Mouse (Mus musculus) stomach, embryonic 15.5 days (tissue): ENCODE data around the gene Stx8. TPM values are rescaled to one million over a fixed set of nuclear protein-coding genes. Genes with fewer than 3 reads are reported as not detected.

ENCODE experiments used
- ATAC-seq: fragments of 200-750 bp; cut with Nextera tagmentation; 2 replicates; pipeline ENCODE4 v1.8.0; 2017; ENCODE audit warnings: low read depth, moderate number of reproducible peaks, moderate TSS enrichment; ENCODE audit not compliant: insufficient read depth, low FRiP score
- H3K27ac ChIP-seq: fragments of 300-500 bp; sonication (generic); 2 replicates; pipeline ENCODE4 v1.5.1; 2015; ENCODE audit warnings: mild to moderate bottlenecking, inconsistent platforms
- H3K27me3 ChIP-seq: fragments of 300-500 bp; sonication (generic); replicated peaks from 2 replicates; pipeline ENCODE4 v1.6.1; 2015; ENCODE audit warnings: inconsistent platforms
- H3K36me3 ChIP-seq: fragments of 300-500 bp; sonication (generic); 2 replicates; pipeline ENCODE4 v1.6.1; 2015; ENCODE audit warnings: inconsistent platforms
- H3K4me1 ChIP-seq: fragments of 300-500 bp; sonication (generic); 2 replicates; pipeline ENCODE4 v1.6.1; 2015; ENCODE audit warnings: inconsistent platforms
- H3K4me2 ChIP-seq: fragments of 300-500 bp; sonication (generic); 2 replicates; pipeline ENCODE4 v1.6.1; 2015; ENCODE audit warnings: mild to moderate bottlenecking, inconsistent platforms
- H3K4me3 ChIP-seq: fragments of 300-500 bp; sonication (generic); replicated peaks from 2 replicates; pipeline ENCODE4 v1.5.1; 2015; ENCODE audit warnings: inconsistent platforms
- H3K9ac ChIP-seq: fragments of 300-500 bp; sonication (generic); 2 replicates; pipeline ENCODE4 v1.6.1; 2015; ENCODE audit warnings: inconsistent platforms
- H3K9me3 ChIP-seq: fragments of 300-500 bp; sonication (generic); 2 replicates; pipeline ENCODE4 v1.6.1; 2016; ENCODE audit warnings: inconsistent platforms
- WGBS: fragments of 180-500 bp; shearing (Covaris S2); methylation state at CpG from one replicate; pipeline ENCODE4 v1.1.7; 2015; 5-methylcytosine and 5-hydroxymethylcytosine counted together
- polyA plus RNA-seq: library from polyadenylated mRNA; unstranded; fragments of >200 nt; fragmentation: Nextera tagmentation; extraction: Ambion mirVana; gene quantifications from 2 replicates; pipeline ENCODE4 v1.2.1, GENCODE M21; 2015

The Stx8 gene
- polyA plus RNA-seq, 1 experiment from 2014 or later, result 55.9 TPM

DNA sequence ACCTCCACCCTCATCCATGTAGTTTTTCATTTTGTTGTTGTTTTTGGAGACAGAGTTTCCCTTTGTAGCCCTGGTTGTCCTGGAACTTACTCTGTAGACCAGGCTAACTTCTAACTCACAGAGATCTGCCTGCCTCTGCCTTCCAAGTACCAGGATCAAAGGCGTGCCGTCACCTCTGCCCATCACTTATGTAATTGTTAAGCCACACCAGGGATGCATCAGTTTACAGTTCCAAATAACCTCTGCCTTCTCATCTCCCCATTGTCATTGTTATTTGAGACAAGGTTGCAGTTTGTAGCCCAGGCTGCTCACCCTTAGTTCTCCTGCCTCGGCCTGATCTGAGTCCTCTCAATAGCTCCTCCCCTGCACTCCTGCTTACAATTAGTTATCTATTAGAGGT lies 33.8 kb upstream of the Stx8 start:
- Histone ChIP-seq H3K4me2 (no peak overlapping the region), H3K9ac (no peak overlapping the region), H3K9me3 (no peaks in the 10 kb centered on the region), H3K27ac (no peak overlapping the region), H3K4me1 (no peaks in the 10 kb centered on the region), H3K36me3 (no peaks in the 10 kb centered on the region), H3K4me3 (no peak overlapping the region), H3K27me3 (no peaks in the 10 kb centered on the region)
- WGBS, result 90% methylated on average over 3 of the region's 3 CpGs
- no peak for ATAC-seq

DNA sequence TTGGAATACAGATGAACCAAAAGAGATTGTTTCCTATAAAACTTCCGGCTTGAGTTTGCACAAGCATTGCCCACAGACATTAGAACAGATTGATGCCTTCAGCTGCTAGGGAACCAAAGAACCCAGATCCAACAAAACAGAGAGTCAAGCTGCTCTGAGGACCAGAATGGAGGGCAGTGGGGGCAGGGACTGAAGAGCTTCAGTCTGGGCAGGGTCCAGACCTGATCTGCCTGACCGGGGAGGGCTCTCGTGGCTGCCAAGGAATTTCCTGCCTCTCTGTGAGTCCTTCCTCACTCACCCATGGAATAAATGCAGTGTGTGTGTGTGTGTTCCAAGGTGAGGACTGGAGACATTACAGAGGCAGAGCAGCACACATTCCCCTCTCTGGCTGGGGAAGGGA lies 17.8 kb upstream of the Stx8 start:
- Histone ChIP-seq H3K27ac (no peak overlapping the region), H3K4me1 (no peaks in the 10 kb centered on the region; the same call in 1 of the 2 replicates), H3K4me3 (no peak overlapping the region), H3K36me3 (no peaks in the 10 kb centered on the region), H3K4me2 (no peak overlapping the region), H3K27me3 (no peaks in the 10 kb centered on the region), H3K9me3 (no peaks in the 10 kb centered on the region), H3K9ac (no peak overlapping the region)
- no peak for ATAC-seq
- WGBS, result 32% methylated on average over 3 of the region's 3 CpGs

DNA sequence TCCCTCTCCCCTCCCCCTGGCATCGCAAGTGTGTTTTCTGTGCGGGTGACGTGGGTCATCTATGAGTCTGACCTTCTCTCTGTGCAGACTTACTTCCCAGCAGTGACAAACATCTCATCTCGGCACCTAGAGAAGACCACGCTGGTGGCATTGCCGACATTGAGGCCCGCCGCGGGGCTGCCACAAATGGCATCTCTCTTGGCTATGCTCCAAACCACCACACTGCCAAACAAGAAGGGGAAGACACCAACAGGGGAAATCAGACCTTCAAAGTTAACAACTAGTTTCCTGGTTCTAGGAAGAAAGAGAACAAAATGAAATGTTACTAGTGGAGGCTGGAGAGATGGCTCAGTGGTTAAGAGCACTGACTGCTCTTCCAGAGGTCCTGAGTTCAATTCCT lies 16.5 kb upstream of the Stx8 start:
- Histone ChIP-seq H3K36me3 (no peaks in the 10 kb centered on the region), H3K27me3 (no peaks in the 10 kb centered on the region), H3K27ac (no peak overlapping the region), H3K9me3 (no peaks in the 10 kb centered on the region), H3K4me3 (no peak overlapping the region), H3K9ac (no peak overlapping the region), H3K4me2 (no peak overlapping the region), H3K4me1 (no peaks in the 10 kb centered on the region; the same call in 1 of the 2 replicates)
- WGBS, result 87% methylated on average over 9 of the region's 9 CpGs
- ATAC-seq, result no peak

DNA sequence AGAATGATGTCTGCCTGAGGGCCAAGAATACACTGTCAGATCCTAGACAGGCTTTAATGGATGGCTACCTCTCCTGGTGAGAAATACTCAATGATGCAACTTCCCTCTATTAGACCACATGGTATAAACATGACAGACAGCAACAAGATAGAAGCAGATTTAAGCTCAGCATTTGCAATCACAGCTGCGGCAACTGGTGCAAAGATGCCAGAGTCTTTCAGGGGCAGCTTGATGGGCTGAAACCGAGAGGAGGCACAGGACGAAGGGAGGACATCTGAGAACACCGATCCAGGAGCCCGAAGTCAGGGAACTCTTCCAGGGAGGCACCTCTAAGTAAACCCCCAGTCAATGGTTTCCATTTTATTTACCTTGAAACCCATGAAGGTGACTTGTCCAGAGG lies 12.4 kb upstream of the Stx8 start:
- H3K9me3 ChIP-seq, result no peaks in the 10 kb centered on the region
- no peak overlapping the region for H3K4me2 ChIP-seq
- H3K36me3 ChIP-seq, result no peaks in the 10 kb centered on the region
- H3K4me3 ChIP-seq, result no peak overlapping the region
- WGBS, result 78% methylated on average over 5 of the region's 5 CpGs
- no peaks in the 10 kb centered on the region for H3K27me3 ChIP-seq
- no peak overlapping the region for H3K27ac ChIP-seq
- H3K4me1 ChIP-seq, result no peaks in the 10 kb centered on the region
- ATAC-seq, result no peak
- H3K9ac ChIP-seq, result no peak overlapping the region

DNA sequence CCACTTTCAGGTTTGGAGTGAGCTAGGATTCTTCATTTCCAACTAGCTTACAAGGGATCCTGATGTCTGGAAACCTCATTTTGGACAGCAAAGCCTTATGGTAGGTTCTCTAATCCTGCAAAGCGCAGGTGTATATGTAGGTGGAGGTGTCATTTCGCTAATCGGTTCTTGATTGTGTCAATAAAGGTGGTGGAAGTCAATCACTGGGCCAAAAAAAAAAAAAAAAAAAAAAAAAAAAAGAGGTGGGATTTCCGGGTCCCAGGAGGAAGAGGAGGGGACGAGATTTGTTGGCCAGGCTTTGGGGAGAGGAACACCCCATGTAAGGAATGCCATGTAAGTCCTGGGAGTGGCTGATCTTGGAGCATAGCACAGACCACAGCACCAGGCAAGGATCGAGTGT lies 11.6 kb upstream of the Stx8 start:
- ATAC-seq, result no peak
- Histone ChIP-seq H3K9me3 (no peaks in the 10 kb centered on the region), H3K4me1 (no peaks in the 10 kb centered on the region), H3K27ac (no peak overlapping the region), H3K36me3 (no peaks in the 10 kb centered on the region), H3K27me3 (no peaks in the 10 kb centered on the region), H3K4me3 (no peak overlapping the region), H3K9ac (no peak overlapping the region), H3K4me2 (no peak overlapping the region)
- WGBS, result 86% methylated on average over 6 of the region's 6 CpGs

DNA sequence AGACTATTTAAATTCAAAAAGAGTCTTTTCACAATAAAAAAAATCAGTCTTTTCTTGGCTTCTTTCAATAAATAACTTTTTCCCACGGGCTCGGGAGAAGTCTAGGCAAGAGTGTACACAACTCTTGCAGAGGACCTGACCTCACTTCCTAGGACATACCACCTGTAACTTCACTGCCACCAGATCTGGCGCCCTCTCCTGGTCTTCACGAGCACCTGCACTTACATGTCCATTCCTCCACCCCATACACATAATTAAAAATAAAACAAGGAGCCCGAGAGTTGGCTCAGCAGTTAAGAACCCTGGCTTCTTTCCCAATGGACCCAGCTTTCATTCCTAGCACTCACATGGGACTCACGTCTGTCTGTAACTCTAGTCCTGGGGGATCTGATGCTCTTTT lies 1.9 kb upstream of the Stx8 start:
- Histone ChIP-seq H3K4me2 (no peak overlapping the region), H3K27ac (no peak overlapping the region), H3K9ac (no peak overlapping the region), H3K9me3 (no peaks in the 10 kb centered on the region), H3K27me3 (no peaks in the 10 kb centered on the region), H3K4me1 (peaks cover 15% of the 10 kb centered on the region; the same call in 1 of the 2 replicates), H3K4me3 (no peak overlapping the region), H3K36me3 (no peaks in the 10 kb centered on the region)
- no peak for ATAC-seq
- 70% methylated on average over 6 of the region's 6 CpGs for WGBS

DNA sequence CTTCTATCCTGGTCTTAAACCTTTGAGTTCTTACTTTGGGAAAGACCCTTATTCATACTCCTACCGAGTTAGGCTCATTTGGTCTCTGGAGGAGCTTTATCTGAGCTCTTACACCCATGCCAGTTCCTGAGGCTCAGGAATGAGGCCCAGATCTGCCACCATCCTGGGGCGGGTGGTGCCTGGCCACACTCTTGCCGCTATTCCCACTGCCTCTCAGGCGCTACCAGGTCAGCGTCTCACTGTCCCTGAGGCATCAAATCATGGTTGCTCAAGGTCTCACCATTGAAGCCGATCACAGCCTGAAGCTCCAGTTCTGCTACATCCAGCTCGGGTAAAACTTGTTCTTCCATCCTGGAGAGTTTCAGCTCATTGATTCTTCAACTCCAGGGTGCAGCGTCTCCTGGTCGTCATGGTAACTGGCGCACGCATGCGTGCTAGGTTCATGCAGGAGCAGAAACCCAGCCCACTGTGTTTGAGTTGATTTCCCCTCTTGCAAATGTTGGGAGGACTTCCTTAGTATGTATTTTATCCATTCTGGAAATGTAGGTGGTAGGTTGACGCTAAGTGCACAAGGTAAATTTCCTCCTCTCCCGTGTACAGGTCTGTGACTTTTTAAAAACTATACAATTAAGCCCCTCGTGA lies 630 bp upstream of the Stx8 start, which contains the start of gene Cfap52:
Gene Cfap52 (minus strand): TSS at position 410 of the 642 bp plus-strand sequence.
- peak; percentile 49 for ATAC-seq
- Histone ChIP-seq H3K9me3 (no peaks in the 10 kb centered on the region), H3K27me3 (no peaks in the 10 kb centered on the region), H3K4me2 (peak within 1 kb of the TSS; percentile 80), H3K9ac (peak within 1 kb of the TSS; percentile 69), H3K36me3 (no peaks in the 10 kb centered on the region), H3K4me1 (peaks cover 15% of the 10 kb centered on the region; the same call in 1 of the 2 replicates), H3K4me3 (peak within 1 kb of the TSS; percentile 94), H3K27ac (peak within 1 kb of the TSS; percentile 51; the same call in 1 of the 2 replicates)
- 7% methylated on average over 15 of the region's 15 CpGs for WGBS

DNA sequence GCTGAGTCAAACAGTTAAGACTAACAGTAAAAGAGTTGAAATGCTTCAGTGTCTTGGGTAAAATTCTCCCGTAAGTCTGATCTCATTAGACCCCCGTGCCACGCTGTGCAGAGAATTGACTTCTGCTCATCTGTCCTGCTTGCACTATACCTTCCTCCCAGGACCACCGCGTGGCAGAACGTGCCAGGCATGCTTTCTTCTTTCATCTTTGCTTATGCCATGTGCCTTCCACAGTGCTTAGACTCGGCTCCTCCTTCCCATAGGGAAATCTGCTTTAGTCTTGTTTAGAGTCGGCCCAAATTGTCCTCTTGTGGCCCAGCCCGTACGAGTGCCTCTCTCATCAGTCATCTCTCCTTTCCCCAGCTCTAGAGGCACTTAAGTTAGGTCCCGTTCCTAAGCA lies 1.8 kb downstream of the Stx8 start:
- Histone ChIP-seq H3K4me3 (no peak overlapping the region), H3K27me3 (no peaks in the 10 kb centered on the region), H3K9me3 (no peaks in the 10 kb centered on the region), H3K4me2 (no peak overlapping the region), H3K9ac (no peak overlapping the region), H3K36me3 (no peaks in the 10 kb centered on the region), H3K4me1 (peaks cover 15% of the 10 kb centered on the region; the same call in 1 of the 2 replicates), H3K27ac (no peak overlapping the region)
- ATAC-seq, result no peak
- 61% methylated on average over 11 of the region's 11 CpGs for WGBS

DNA sequence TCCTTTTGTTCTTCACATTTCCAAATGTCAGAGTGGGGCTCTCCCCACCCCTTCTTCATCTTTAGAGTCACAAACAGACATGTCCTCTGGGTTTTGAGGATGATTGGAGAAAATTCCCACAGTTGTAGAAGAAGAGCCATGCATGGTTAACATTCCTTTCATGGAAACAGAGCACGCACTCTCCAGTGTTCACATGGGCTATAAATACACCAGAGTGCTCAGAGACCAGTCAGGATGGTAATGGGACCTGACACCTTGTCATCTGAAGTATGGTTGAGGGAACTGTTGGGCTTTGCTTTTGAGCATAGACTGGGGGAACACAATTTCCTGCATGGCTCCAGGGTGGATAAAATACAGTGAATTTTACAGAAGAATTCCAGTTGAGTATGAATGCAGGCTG lies 6.6 kb downstream of the Stx8 start:
- Histone ChIP-seq H3K4me1 (peaks cover 3% of the 10 kb centered on the region; the same call in 1 of the 2 replicates), H3K27me3 (no peaks in the 10 kb centered on the region), H3K27ac (no peak overlapping the region), H3K4me3 (no peak overlapping the region), H3K36me3 (no peaks in the 10 kb centered on the region), H3K9me3 (no peaks in the 10 kb centered on the region), H3K9ac (no peak overlapping the region), H3K4me2 (no peak overlapping the region)
- WGBS, result 77% methylated on average over 1 of the region's 1 CpGs
- no peak for ATAC-seq

DNA sequence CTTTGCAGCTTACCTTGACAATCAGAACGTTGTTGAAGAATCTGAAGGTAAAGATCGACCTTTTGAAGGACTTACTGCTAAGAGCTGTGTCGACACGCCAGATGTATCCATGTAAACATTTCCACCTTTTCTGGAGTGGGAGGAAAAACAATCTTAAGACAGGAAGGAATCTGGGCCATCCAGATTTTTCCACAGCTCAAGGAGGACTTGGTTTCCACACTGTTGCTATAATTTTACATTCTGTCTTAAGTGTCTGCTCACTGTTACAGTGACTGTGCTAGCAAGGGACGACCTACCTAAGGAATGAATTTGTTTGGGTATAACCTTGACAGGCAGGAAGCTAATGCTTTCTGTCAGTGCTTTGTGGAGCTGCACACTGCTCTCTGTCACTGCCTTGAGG lies 7.2 kb downstream of the Stx8 start:
- H3K4me2 ChIP-seq, result no peak overlapping the region
- 60% methylated on average over 5 of the region's 5 CpGs for WGBS
- H3K27ac ChIP-seq, result no peak overlapping the region
- no peaks in the 10 kb centered on the region for H3K36me3 ChIP-seq
- no peak for ATAC-seq
- H3K4me1 ChIP-seq, result no peaks in the 10 kb centered on the region
- no peak overlapping the region for H3K4me3 ChIP-seq
- no peak overlapping the region for H3K9ac ChIP-seq
- H3K9me3 ChIP-seq, result no peaks in the 10 kb centered on the region
- H3K27me3 ChIP-seq, result no peaks in the 10 kb centered on the region

DNA sequence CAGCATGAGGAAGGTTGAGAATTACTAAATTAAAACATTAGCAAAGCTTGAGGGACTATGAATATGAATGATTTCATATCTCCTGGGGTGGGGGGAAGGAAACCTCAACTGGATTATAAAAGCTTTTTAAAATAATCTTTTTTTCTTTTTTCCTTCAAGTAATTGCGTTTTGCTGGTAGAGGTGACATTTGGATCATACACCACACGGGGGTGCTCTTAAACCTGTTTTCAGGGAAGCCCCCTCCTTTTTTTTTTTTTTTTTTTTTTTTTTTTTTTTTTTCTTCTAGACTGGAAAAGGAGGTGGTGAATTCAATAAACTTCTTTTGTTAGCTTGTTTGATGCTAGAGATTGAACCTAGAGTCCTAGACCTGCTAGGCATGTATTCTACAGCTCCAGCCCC lies 9.3 kb downstream of the Stx8 start:
- Histone ChIP-seq H3K36me3 (no peaks in the 10 kb centered on the region), H3K4me1 (no peaks in the 10 kb centered on the region), H3K4me2 (no peak overlapping the region), H3K9me3 (no peaks in the 10 kb centered on the region), H3K27ac (no peak overlapping the region), H3K9ac (no peak overlapping the region), H3K27me3 (no peaks in the 10 kb centered on the region), H3K4me3 (no peak overlapping the region)
- 10% methylated on average over 2 of the region's 2 CpGs for WGBS
- ATAC-seq, result no peak

DNA sequence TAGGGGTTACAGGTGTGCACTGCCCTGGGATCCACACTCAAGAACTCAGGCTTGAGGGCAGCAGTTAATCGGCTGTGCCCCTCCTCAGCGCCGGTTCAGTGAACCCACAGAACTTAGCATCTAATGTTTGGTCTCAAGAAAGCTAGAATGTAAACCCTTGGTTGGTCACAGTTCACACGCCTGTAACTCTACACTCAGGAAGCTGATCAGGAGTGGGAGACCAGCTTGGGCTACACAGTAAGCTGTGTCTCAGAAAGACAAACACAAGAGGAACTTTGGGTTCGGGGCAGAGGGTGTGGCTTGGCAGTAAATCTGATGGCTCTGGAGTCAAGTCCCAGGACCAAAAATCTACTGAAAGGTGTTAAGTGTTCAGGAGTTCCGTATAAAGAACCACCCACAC lies 17.6 kb downstream of the Stx8 start:
- Histone ChIP-seq H3K27ac (no peak overlapping the region), H3K36me3 (no peaks in the 10 kb centered on the region), H3K27me3 (no peaks in the 10 kb centered on the region), H3K9me3 (no peaks in the 10 kb centered on the region), H3K4me3 (no peak overlapping the region), H3K4me2 (no peak overlapping the region), H3K9ac (no peak overlapping the region), H3K4me1 (no peaks in the 10 kb centered on the region)
- ATAC-seq, result no peak
- 83% methylated on average over 6 of the region's 6 CpGs for WGBS

DNA sequence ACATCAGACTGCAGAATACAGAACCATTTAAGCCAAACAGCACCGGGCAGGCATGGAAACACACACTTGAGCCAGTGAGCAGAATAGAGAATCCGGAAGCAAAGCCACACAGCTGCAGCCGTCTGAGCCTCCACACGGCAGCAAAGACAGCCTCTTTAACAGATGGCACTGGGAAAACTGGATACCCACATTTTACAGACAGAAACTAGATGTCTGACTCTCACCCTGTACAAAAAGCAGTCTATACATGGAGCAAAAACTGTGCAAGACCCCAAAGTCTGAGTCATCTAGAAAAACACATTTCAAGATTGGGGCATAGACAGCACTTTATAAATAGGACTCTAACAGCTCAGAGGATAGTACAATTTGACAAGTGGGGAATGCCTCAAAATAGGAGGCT lies 25.2 kb downstream of the Stx8 start:
- Histone ChIP-seq H3K4me3 (no peak overlapping the region), H3K27ac (no peak overlapping the region), H3K9ac (no peak overlapping the region), H3K27me3 (no peaks in the 10 kb centered on the region), H3K4me2 (no peak overlapping the region), H3K4me1 (no peaks in the 10 kb centered on the region), H3K36me3 (no peaks in the 10 kb centered on the region), H3K9me3 (no peaks in the 10 kb centered on the region)
- no peak for ATAC-seq
- 69% methylated on average over 4 of the region's 4 CpGs for WGBS
